Mouse (Mus musculus) limb, embryonic 14.5 days (tissue): ENCODE results near the gene Ptprn2. TPM values are rescaled to one million over a fixed set of nuclear protein-coding genes. Genes with fewer than 3 reads are reported as not detected.

Experiments used
- ATAC-seq: fragments of 200-750 bp; cut with Nextera tagmentation; 2 replicates; pipeline ENCODE4 v1.8.0; 2017; ENCODE audit warnings: low read depth, moderate number of reproducible peaks, moderate TSS enrichment; ENCODE audit not compliant: low FRiP score
- DNase-seq: peaks from one replicate; pipeline ENCODE4 v3.0.0-alpha.2; 2015; ENCODE audit warnings: low spot score
- H3K27ac ChIP-seq: fragments of 300-500 bp; sonication (generic); replicated peaks from 2 replicates; pipeline ENCODE4 v1.5.1; 2014; ENCODE audit warnings: low read depth, mild to moderate bottlenecking, low read length, moderate library complexity, mixed read lengths
- H3K27me3 ChIP-seq: fragments of 300-500 bp; sonication (generic); 2 replicates; pipeline ENCODE4 v1.6.1; 2014; ENCODE audit warnings: low read length, mixed read lengths; ENCODE audit not compliant: control insufficient read depth, insufficient read depth
- H3K36me3 ChIP-seq: fragments of 300-500 bp; sonication (generic); 2 replicates; pipeline ENCODE4 v1.6.1; 2014; ENCODE audit warnings: mild to moderate bottlenecking, low read length, moderate library complexity, mixed read lengths; ENCODE audit not compliant: control insufficient read depth, insufficient read depth
- H3K4me1 ChIP-seq: fragments of 300-500 bp; sonication (generic); 2 replicates; pipeline ENCODE4 v1.6.1; 2014; ENCODE audit warnings: antibody characterized with exemption, low read length, mixed read lengths; ENCODE audit not compliant: control insufficient read depth, insufficient read depth
- H3K4me2 ChIP-seq: fragments of 300-500 bp; sonication (generic); replicated peaks from 2 replicates; pipeline ENCODE4 v1.6.1; 2014; ENCODE audit warnings: low read depth, mild to moderate bottlenecking, low read length, moderate library complexity; ENCODE audit not compliant: severe bottlenecking
- H3K4me3 ChIP-seq: fragments of 300-500 bp; sonication (generic); replicated peaks from 2 replicates; pipeline ENCODE4 v1.5.1; 2014; ENCODE audit warnings: low read length
- H3K9ac ChIP-seq: fragments of 300-500 bp; sonication (generic); 2 replicates; pipeline ENCODE4 v1.6.1; 2014; ENCODE audit warnings: mild to moderate bottlenecking, low read depth, low read length, moderate library complexity; ENCODE audit not compliant: severe bottlenecking
- H3K9me3 ChIP-seq: fragments of 300-500 bp; sonication (generic); 2 replicates; pipeline ENCODE4 v1.6.1; 2016; ENCODE audit warnings: low read length; ENCODE audit not compliant: control insufficient read depth
- POLR2A ChIP-seq: fragments of 200-500 bp; IDR thresholded peaks from 2 replicates; pipeline ENCODE4 v1.8.0; 2012; ENCODE audit warnings: inconsistent platforms, mild to moderate bottlenecking, moderate library complexity, borderline replicate concordance; ENCODE audit not compliant: insufficient read depth, insufficient read length; ENCODE audit errors: extremely low read depth
- whole genome bisulfite sequencing: fragments of 180-500 bp; shearing (Covaris S2); extraction: QIAGEN DNeasy Blood & Tissue Kit; methylation state at CpG from one replicate; pipeline ENCODE4 v1.1.7; 2014; 5-methylcytosine and 5-hydroxymethylcytosine counted together
- polyA plus RNA-seq, 2 experiments: library from polyadenylated mRNA; depleted of rRNA in 1 of 2; stranded (reverse) in 1 of 2; unstranded in 1 of 2; fragments of >200 nt; fragmentation: Nextera tagmentation in 1 of 2; extraction: Ambion mirVana in 1 of 2; gene quantifications; 2 replicates each; pipeline versions ENCODE4 v1.2.1 to v1.2.3; 2012 to 2014

The Ptprn2 gene
- polyA plus RNA-seq, 2 experiments, result 0.08 to 0.65 TPM

DNA sequence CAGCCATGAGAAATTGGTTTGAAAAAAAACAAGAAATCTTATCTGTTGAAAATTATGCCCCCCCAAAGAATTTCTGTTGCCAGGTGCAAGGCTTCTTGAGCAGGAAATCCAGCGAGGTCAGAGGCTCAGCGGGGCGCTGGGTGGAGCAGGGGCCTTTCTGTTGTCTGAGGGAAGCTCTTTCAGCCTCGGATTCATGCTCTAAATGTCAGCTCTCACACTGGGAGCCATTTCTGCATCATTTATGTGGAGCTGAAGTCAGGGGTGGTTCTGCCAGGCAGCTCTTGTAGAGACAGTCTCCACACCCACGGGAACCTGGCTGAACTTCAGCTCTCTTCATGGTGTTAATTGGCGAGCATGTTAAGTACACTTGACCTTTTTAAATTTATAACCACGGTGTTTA, 174.6 kb downstream of the Ptprn2 start:
- DNase-seq (no peak), ATAC-seq (no peak)
- Histone ChIP-seq H3K36me3 (no peaks in the 10 kb centered on the region), H3K4me1 (no peaks in the 10 kb centered on the region), H3K4me2 (no peak overlapping the region), H3K27ac (no peak overlapping the region), H3K9me3 (no peaks in the 10 kb centered on the region), H3K27me3 (no peaks in the 10 kb centered on the region), H3K4me3 (no peak overlapping the region), H3K9ac (no peak overlapping the region)
- 13% methylated on average over 7 of the region's 7 CpGs for WGBS
- TF ChIP-seq POLR2A, result no peak

DNA sequence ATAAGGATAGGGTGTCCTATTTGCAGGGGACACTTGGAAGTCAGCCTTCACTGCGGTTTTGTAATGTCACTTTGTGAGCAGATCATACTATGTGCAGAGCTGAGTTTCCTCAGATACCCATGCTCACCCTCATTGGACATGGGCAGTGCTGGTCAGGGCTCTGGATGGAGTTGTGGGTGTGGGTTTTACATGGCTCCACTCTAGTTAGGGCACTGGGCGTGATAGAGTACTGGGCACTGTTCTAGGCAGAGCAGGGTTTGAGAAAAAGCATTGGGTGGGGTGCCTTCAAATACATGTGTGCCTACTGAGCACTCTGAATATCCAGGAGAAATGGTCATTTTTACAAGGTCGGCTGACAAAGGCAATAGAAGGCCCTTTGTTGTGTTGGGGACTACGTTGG, 175.5 kb downstream of the Ptprn2 start:
- DNase-seq, result no peak
- Histone ChIP-seq H3K4me3 (no peak overlapping the region), H3K27ac (no peak overlapping the region), H3K4me1 (no peaks in the 10 kb centered on the region), H3K9me3 (no peaks in the 10 kb centered on the region), H3K9ac (no peak overlapping the region), H3K36me3 (no peaks in the 10 kb centered on the region), H3K4me2 (no peak overlapping the region), H3K27me3 (no peaks in the 10 kb centered on the region)
- 68% methylated on average over 4 of the region's 4 CpGs for WGBS
- ATAC-seq, result no peak
- TF ChIP-seq POLR2A, result no peak

DNA sequence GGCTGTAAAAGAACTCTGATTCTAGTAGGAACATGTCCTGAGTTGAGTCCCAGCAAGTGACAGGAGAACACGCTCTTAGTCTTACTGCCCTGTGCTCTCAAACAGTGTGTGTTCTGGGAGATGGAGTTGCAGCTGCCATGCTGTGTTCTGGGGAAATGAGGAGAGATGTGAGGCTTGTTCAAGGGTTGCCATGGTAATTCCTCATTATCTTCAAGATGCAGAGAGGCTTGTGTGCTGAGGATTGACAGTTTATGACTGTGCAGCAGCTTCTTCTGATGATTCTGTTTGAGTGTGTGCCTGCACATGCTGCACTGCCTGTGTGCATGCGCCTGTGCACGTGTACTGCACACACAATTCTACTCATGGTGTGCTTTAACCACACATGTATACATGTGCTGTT, 192.2 kb downstream of the Ptprn2 start:
- H3K4me3 ChIP-seq, result no peak overlapping the region
- DNase-seq (no peak), ATAC-seq (no peak)
- no peak for TF ChIP-seq POLR2A
- WGBS, result 59% methylated on average over 3 of the region's 3 CpGs
- H3K4me2 ChIP-seq, result no peak overlapping the region
- no peaks in the 10 kb centered on the region for H3K4me1 ChIP-seq
- H3K36me3 ChIP-seq, result no peaks in the 10 kb centered on the region
- no peaks in the 10 kb centered on the region for H3K27me3 ChIP-seq
- H3K27ac ChIP-seq, result no peak overlapping the region
- no peaks in the 10 kb centered on the region for H3K9me3 ChIP-seq
- H3K9ac ChIP-seq, result no peak overlapping the region

DNA sequence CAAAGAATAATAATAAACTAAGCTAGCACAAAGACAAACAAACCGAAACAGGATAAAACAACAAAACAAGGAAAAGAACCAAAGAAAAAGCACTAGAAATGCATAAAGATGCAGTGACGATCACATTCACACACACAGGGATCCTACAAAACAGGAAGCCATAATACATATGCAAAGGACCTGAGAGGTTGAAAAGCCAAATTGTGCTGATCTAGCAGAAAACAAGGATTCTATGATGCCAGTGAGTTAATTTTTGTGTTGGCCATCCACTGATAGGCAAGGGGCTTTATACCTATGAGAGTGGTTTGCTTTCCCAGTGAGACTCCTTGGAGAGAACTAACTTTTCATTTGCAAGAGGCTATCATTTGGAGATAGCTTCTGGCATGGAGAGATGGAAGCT, 204.3 kb downstream of the Ptprn2 start:
- H3K27ac ChIP-seq, result no peak overlapping the region
- H3K36me3 ChIP-seq, result no peaks in the 10 kb centered on the region
- no peaks in the 10 kb centered on the region for H3K9me3 ChIP-seq
- ATAC-seq (no peak), DNase-seq (no peak)
- H3K4me3 ChIP-seq, result no peak overlapping the region
- 89% methylated on average over 2 of the region's 2 CpGs for WGBS
- TF ChIP-seq POLR2A, result no peak
- H3K4me2 ChIP-seq, result no peak overlapping the region
- no peaks in the 10 kb centered on the region for H3K27me3 ChIP-seq
- no peaks in the 10 kb centered on the region for H3K4me1 ChIP-seq
- H3K9ac ChIP-seq, result no peak overlapping the region

DNA sequence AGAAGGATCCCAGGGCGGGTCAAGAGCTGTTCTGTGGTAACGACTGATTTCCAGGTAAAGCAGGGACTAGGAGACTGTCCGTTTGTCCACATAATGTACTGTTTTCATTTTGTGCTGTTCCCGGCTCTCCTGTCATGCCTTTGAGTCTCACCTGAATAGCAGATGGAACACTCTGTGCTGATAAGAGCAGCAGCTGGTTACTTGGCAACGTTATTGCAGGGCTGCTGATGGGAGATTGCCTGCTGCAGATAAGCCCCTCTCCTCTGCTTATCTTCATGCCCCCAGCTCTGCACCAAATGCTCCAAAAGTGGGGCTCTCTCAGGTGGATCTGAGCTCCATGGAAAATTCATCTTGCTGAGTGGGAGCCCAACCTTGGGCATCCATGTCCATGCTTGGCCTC, 224.0 kb downstream of the Ptprn2 start:
- Histone ChIP-seq H3K9me3 (no peaks in the 10 kb centered on the region), H3K9ac (no peak overlapping the region), H3K27me3 (no peaks in the 10 kb centered on the region), H3K27ac (no peak overlapping the region), H3K36me3 (no peaks in the 10 kb centered on the region), H3K4me1 (no peaks in the 10 kb centered on the region), H3K4me3 (no peak overlapping the region), H3K4me2 (no peak overlapping the region)
- no peak for TF ChIP-seq POLR2A
- DNase-seq (no peak), ATAC-seq (no peak)
- 66% methylated on average over 5 of the region's 5 CpGs for WGBS

DNA sequence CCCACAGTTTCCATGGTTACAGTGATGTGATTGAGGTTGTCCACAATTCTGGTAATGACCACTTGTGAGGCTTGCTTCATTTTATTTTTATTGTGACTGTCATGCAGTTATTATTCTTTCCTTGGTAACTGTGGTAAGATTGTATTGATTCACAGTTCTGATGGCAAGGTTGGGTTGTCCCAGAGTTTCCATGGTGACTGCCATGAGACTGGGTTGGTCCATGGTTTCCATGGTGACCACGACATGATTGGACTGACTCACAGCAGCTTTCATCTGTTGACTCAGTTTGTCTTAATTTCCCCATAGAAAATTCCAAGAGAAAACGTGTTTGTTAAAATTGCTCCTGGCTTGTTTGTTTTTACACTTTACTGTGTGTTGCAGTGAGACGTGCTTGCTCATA, 225.2 kb downstream of the Ptprn2 start:
- Histone ChIP-seq H3K27ac (no peak overlapping the region), H3K4me1 (no peaks in the 10 kb centered on the region), H3K4me3 (no peak overlapping the region), H3K4me2 (no peak overlapping the region), H3K9ac (no peak overlapping the region), H3K9me3 (no peaks in the 10 kb centered on the region), H3K36me3 (no peaks in the 10 kb centered on the region), H3K27me3 (no peaks in the 10 kb centered on the region)
- no peak for ATAC-seq
- 58% methylated on average over 3 of the region's 3 CpGs for whole genome bisulfite sequencing
- DNase-seq, result no peak
- no peak for TF ChIP-seq POLR2A
